Mouse (Mus musculus): ENCODE data around the gene Rbbp5.

GRCm38 (mm10) chr1:132483759-132484158 is 6.6 kb downstream of the Rbbp5 start:
- TF ChIP-seq CTCF (IDR thresholded peaks at IDR 0.05; ENCODE audit: extremely low read depth, insufficient read length, insufficient replicate concordance, low read depth, low read length) (no peak), POLR2A (IDR thresholded peaks at IDR 0.05; ENCODE audit: low read depth, low read length) (no peak)

Data from small intestine, adult 2 months (tissue).